Mouse (Mus musculus) kidney, adult 11 months (tissue): Measurements from ENCODE around the gene Dnase1l1.
A peak's percentile ranks its signal among the peaks of the same experiment; 100 is the strongest.

Source experiments
- DNase-seq: peaks from one replicate; pipeline ENCODE4 v3.0.0; 2022

Dnase1l1 gene

GRCm38 (mm10) chrX:74281732-74282394 is at the start of gene Dnase1l1, which contains the start of gene Taz:
Dnase1l1 (minus strand) TSS chrX:74282337.
Taz (plus strand) TSS chrX:74281912.
- peak; percentile 95 for DNase-seq

GRCm38 (mm10) chrX:74330166-74330930 is 48.2 kb upstream of the Dnase1l1 start:
- no peak for DNase-seq

- DNase-seq = no peak
Observed at GRCm38 (mm10) chrX:74329215-74329671, 47.1 kb upstream of the Dnase1l1 start.

- peak; percentile 59 for DNase-seq
Observed at GRCm38 (mm10) chrX:74328725-74329161, 46.6 kb upstream of the Dnase1l1 start, which contains the start of gene Plxna3. Plxna3 (plus strand) TSS chrX:74329066.

- peak; percentile 85 for DNase-seq
Observed at GRCm38 (mm10) chrX:74312540-74313464, 30.7 kb upstream of the Dnase1l1 start, which contains the start of gene Fam50a. Fam50a (plus strand) TSS chrX:74313033.

DNA sequence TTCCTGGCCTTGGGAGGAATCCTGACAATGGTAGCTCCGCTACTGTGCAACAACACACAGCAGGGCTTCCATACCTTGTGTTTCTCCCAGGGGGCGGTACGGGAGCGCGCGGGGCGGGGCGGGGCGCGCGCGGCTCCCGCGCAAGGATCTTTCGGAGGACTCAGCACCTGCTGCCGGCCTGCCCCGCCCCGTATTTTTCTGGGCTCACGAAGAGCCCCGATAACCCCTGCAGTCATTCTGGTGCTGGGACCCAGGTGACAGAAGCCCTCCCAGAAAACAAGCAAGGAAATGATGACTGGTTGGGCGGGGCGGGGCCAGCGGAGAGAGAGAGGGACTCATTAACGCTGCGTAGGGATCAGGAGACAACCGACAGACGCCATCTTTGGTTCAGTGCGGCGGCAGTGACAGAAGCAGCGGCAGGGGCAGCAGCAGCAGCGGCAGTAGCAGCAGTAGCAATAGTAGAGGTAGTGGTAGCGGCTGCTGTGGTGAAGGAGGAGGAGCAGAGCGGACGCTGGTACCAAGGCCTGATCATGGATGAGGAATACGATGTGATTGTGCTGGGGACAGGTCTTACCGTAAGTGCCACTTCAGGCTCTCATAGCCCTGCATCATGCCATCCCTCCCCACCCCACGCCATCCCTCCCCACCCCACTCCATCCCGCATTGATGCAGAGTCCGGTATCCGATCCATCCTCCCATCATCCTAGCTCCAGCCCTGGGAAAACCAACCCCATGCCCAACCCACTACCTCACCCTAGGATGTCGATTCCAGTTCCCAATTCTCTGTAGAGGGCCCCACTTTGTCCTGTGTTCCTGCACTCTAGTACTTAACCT is 22.9 kb upstream of the Dnase1l1 start, which contains the start of gene Gdi1:
Gdi1 (plus strand) TSS at position 132 of the 834 bp plus-strand sequence.
- peak; percentile 68 for DNase-seq

GRCm38 (mm10) chrX:74299721-74300120 is 17.6 kb upstream of the Dnase1l1 start:
- DNase-seq = no peak

DNA sequence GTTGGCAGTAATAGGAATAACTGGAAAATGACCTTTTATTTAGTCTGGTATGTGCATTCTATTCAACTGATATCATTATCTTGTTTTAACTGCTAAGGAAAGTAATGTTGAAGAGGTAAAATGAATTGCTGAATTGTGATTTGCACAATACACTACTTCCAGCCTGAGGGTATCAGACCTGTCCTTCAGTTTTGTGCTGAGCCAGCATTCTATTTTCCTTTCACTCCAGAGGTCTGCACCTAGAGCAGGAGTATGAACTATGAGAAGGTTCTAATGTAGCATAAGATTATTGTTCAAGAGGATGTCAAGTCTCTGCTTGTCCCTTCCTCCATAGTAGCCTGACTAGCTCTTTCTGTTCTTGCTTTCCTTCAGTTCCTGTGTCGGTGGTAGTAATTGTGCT is 16.2 kb upstream of the Dnase1l1 start:
- DNase-seq = no peak

GRCm38 (mm10) chrX:74296538-74297448 is 14.7 kb upstream of the Dnase1l1 start, which contains the start of gene Atp6ap1:
Atp6ap1 (plus strand) TSS chrX:74297097.
- peak; percentile 95 for DNase-seq

DNA sequence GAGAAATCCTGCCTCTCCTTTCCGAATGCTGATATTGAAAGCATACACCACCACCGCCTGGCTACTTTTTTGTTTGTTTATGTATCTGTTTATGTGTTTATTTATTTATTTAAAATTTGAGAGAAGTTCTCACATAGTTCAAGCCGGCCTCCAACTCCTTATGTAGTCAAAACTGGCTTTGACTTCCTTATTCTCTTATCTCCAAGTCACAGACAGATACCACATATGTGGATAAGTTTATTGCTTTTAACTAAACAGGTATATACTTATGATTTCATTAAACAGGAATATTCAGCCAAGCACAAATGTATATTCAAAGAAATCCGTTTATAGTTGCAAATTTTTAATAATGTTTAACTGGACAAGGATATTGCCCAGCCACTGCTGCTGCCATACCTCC is 11.3 kb upstream of the Dnase1l1 start:
- no peak for DNase-seq

DNA sequence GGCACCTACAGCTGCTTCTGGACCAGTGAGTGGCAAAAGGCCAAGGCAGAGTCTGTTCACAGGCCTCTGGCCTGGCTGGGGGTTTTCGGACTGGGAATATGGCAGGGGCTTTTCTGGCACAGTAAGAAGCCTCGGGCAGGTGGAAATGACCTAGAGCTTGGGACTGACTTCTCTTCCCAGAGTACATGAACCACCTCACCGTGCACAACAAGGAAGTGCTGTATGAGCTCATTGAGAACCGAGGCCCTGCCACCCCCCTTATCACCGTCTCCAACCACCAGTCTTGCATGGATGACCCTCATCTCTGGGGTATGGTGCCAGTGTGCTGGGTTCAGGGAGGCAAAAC is 928 bp upstream of the Dnase1l1 start:
- no peak for DNase-seq

- DNase-seq = peak; percentile 88
Observed at GRCm38 (mm10) chrX:74282395-74283091, 406 bp upstream of the Dnase1l1 start.

GRCm38 (mm10) chrX:74281041-74281731 is 951 bp downstream of the Dnase1l1 start:
- DNase-seq = no peak

- DNase-seq = no peak
Observed at GRCm38 (mm10) chrX:74277916-74278315, 4.2 kb downstream of the Dnase1l1 start.

GRCm38 (mm10) chrX:74273422-74274322 is 8.5 kb downstream of the Dnase1l1 start:
- no peak for DNase-seq

GRCm38 (mm10) chrX:74270902-74271551 is 11.1 kb downstream of the Dnase1l1 start:
- no peak for DNase-seq

DNA sequence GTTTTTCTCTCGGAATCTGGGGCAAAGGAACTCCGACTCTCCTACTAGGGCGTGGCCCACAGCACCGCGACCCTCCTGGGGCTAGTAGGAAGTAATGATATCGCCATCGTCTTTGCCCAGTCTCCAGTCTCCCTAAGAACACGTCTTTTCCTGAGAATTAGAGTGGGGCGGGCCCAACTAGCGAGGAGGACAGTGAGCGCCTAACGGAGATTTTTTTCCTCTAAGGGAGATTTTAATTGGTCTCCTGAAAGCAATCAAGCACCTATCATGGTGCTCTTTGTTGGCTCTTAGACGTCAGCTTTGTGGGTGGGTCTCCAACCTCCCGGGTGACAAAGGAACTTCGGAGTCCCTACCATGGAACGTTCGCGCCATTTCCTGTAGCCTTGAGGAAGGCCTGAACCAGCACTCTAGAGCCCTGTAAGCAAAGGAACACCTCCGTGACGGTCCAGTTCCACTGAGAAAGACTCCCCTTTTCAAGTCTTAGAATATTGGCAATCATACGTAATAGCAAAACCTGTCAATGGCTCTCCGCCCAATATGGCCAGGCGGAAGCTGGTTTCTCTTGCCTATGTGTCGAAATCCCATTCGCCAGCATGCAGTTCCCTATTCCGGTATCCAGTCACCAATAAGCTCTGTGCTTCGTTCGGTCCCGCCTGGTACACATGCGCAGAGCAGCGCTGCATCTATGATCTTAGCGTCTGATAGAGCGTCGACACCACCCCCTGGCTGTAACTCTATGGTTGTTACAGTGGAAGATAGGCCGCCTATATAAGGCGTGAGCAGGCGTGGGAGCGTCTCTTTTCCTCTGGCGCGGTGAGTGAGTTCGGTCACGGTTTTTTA is 11.9 kb downstream of the Dnase1l1 start, which contains the start of gene Rpl10:
Rpl10 (plus strand) TSS at position 751 of the 840 bp plus-strand sequence.
- peak; percentile 96 for DNase-seq
